Mouse (Mus musculus): Measurements from ENCODE around the gene Dpf1.

GRCm38 (mm10) chr7:29263831-29264230, 39.9 kb upstream of the Dpf1 start:
- TF ChIP-seq POLR2A (IDR thresholded peaks at IDR 0.05; ENCODE audit: borderline replicate concordance, low read depth, low read length) = no peak
- TF ChIP-seq CTCF (IDR thresholded peaks at IDR 0.05; ENCODE audit: low read depth, low read length) = no peak
